ENCODE assay signal across 8 mouse cellular contexts in the genomic region with DNA sequence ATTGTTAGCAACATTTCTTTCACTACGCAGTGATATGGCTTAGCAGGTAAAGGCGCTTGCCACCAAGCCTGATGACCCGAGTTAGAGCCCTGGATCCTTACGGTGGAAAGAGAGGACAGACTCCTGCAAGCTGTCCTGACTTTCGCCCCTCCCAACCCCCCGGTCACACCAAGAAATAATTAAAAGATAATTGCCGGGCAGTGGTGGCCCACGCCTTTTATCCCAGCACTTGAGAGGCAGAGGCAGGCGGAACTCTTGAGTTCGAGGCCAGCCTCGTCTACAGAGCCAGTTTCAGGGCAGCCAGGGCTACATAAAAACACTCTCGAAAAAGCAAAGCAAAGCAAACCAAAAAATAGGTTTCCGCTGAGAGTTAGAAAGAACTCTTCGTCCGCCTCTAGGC. TPM values are rescaled to one million over a fixed set of nuclear protein-coding genes. Genes with fewer than 3 reads are reported as not detected.
A peak's percentile ranks its signal among the peaks of the same experiment; 100 is the strongest.
DNase-seq lines count a peak whose midpoint lies in the region; ATAC-seq and TF ChIP-seq lines count a peak whose summit lies in the region.

No protein-coding gene starts in this region.

- H3K27me3 ChIP-seq in heart, embryonic 16.5 days (ENCODE audit: control insufficient read depth, insufficient read depth, low read length), result no peaks in the 10 kb centered on the region
- no peaks in the 10 kb centered on the region for H3K27me3 ChIP-seq in Patski
- no peaks in the 10 kb centered on the region for H3K27me3 ChIP-seq in hindbrain, embryonic 12.5 days
- no peaks in the 10 kb centered on the region for H3K27me3 ChIP-seq in midbrain, embryonic 11.5 days (ENCODE audit: control insufficient read depth, insufficient read depth, low read length)

- in situ Hi-C loops in Patski (cut with MboI; ENCODE audit: low pct_unique_long_range_greater_than_20kb), result no loop called here

- peak; percentile 4; the same call in 1 of the 2 replicates for ATAC-seq in heart, embryonic 16.5 days (replicated peaks; ENCODE audit: extremely low read depth, insufficient read depth, low FRiP score)
- peak; percentile 3 for ATAC-seq in Patski
- ATAC-seq in hindbrain, embryonic 12.5 days (ENCODE audit: low FRiP score), result peak; percentile 55
- ATAC-seq in midbrain, embryonic 11.5 days (ENCODE audit: low FRiP score), result peak; percentile 35

- no peak for TF ChIP-seq CTCF in Patski (IDR thresholded peaks at IDR 0.05)

- no peak for DNase-seq in heart, postnatal 14 days
- no peak for DNase-seq in Patski (ENCODE audit: low read depth, low spot score)
- no peak for DNase-seq in midbrain, embryonic 11.5 days (ENCODE audit: low spot score, missing footprints)
- no peak for DNase-seq in B cell, adult 2 months
- DNase-seq in left cerebral cortex, postnatal 36 days (ENCODE audit: low spot score in 2 of 2), result no peak
- DNase-seq in layer of hippocampus, postnatal 14 days (ENCODE audit: low spot score in 2 of 2), result no peak

- peaks cover 10% of the 10 kb centered on the region for H3K4me1 ChIP-seq in heart, embryonic 16.5 days (ENCODE audit: control insufficient read depth, insufficient read depth, low read length)
- H3K4me1 ChIP-seq in hindbrain, embryonic 12.5 days, result peaks cover 17% of the 10 kb centered on the region
- H3K4me1 ChIP-seq in midbrain, embryonic 11.5 days (ENCODE audit: control insufficient read depth, insufficient read depth, low read length), result peaks cover 12% of the 10 kb centered on the region

- H3K36me3 ChIP-seq in heart, embryonic 16.5 days (ENCODE audit: control insufficient read depth, insufficient read depth), result peaks cover 18% of the 10 kb centered on the region
- H3K36me3 ChIP-seq in hindbrain, embryonic 12.5 days, result peaks cover 21% of the 10 kb centered on the region
- peaks cover 14% of the 10 kb centered on the region for H3K36me3 ChIP-seq in midbrain, embryonic 11.5 days (ENCODE audit: control insufficient read depth, insufficient read depth, low read length)

- CTCF ChIA-PET in Patski (lab: Charles Lee), result interaction anchor here (1.0 to 6.5 kb wide), 5 partner anchors 9 to 238 kb away, joined by 3 to 35 read pairs (median 8); a partner anchor contains a TSS

- WGBS in heart, embryonic 16.5 days, result 5% methylated on average over 15 of the region's 15 CpGs
- WGBS in hindbrain, embryonic 12.5 days, result 9% methylated on average over 15 of the region's 15 CpGs
- 9% methylated on average over 15 of the region's 15 CpGs for WGBS in midbrain, embryonic 11.5 days

- H3K9ac ChIP-seq in heart, embryonic 16.5 days (ENCODE audit: low read length), result peak overlapping the region; percentile 87
- peak overlapping the region; percentile 76 for H3K9ac ChIP-seq in hindbrain, embryonic 12.5 days
- H3K9ac ChIP-seq in midbrain, embryonic 11.5 days (ENCODE audit: low read length), result peak overlapping the region; percentile 83

- peak overlapping the region; percentile 72 for H3K4me2 ChIP-seq in heart, embryonic 16.5 days (ENCODE audit: low read depth, low read length)
- peak overlapping the region; percentile 75 for H3K4me2 ChIP-seq in hindbrain, embryonic 12.5 days (replicated peaks)
- H3K4me2 ChIP-seq in midbrain, embryonic 11.5 days, result peak overlapping the region; percentile 63

- peak overlapping the region; percentile 95 for H3K27ac ChIP-seq in heart, embryonic 16.5 days (ENCODE audit: low read length)
- H3K27ac ChIP-seq in hindbrain, embryonic 12.5 days, result peak overlapping the region; percentile 71
- H3K27ac ChIP-seq in midbrain, embryonic 11.5 days (ENCODE audit: low read depth, low read length), result no peak overlapping the region

- intact Hi-C loops in heart, postnatal 14 days (cut with DNase I), result no loop called here
- intact Hi-C loops in left cerebral cortex, postnatal 36 days (cut with DNase I), result no loop called here

- H3K4me3 ChIP-seq in heart, embryonic 16.5 days (ENCODE audit: low read length), result peak overlapping the region; percentile 86
- peak overlapping the region; percentile 56 for H3K4me3 ChIP-seq in hindbrain, embryonic 12.5 days
- H3K4me3 ChIP-seq in midbrain, embryonic 11.5 days (ENCODE audit: low read depth, low read length), result peak overlapping the region; percentile 61

- no peaks in the 10 kb centered on the region for H3K9me3 ChIP-seq in heart, embryonic 16.5 days (replicated peaks; ENCODE audit: control insufficient read depth, low read length)
- no peaks in the 10 kb centered on the region for H3K9me3 ChIP-seq in hindbrain, embryonic 12.5 days (replicated peaks)
- no peaks in the 10 kb centered on the region for H3K9me3 ChIP-seq in midbrain, embryonic 11.5 days (ENCODE audit: control insufficient read depth, low read length)

- POLR2A ChIA-PET in Patski (lab: Charles Lee), result interaction anchor here (0.7 to 1.5 kb wide), 3 partner anchors 15 to 18 kb away, joined by 3 to 6 read pairs (median 5); a partner anchor contains a TSS

RNA-seq across cellular contexts. Expression of a gene that starts 0.3 kb away (rescaled TPM):
- polyA plus RNA-seq in heart, embryonic 16.5 days (2015; fragmentation: Nextera tagmentation; extraction: Ambion mirVana), result 356 and 374 TPM in 2 replicates
- total RNA-seq in heart, postnatal 14 days (2021), result 100 to 1,000 TPM; 275 to 290 TPM
- 354 TPM for polyA plus RNA-seq in Patski (2021)
- 309 and 346 TPM in 2 replicates for polyA plus RNA-seq in hindbrain, embryonic 12.5 days (2016; fragmentation: Nextera tagmentation; extraction: Ambion mirVana)
- 343 and 356 TPM in 2 replicates for polyA plus RNA-seq in midbrain, embryonic 11.5 days (2014; fragmentation: Nextera tagmentation; extraction: Ambion mirVana)
- total RNA-seq in left cerebral cortex, postnatal 36 days (2021), result 100 to 1,000 TPM; 149 to 158 TPM
- 100 to 1,000 TPM; 134 to 162 TPM for total RNA-seq in layer of hippocampus, postnatal 14 days (2021)

RNA-seq across cellular contexts. Expression of a gene that starts 11.1 kb away (rescaled TPM):
- 3.8 and 4.8 TPM in 2 replicates for polyA plus RNA-seq in heart, embryonic 16.5 days (2015; fragmentation: Nextera tagmentation; extraction: Ambion mirVana)
- 1 to 10 TPM; 2.8 to 3.0 TPM for total RNA-seq in heart, postnatal 14 days (2021)
- polyA plus RNA-seq in Patski (2021), result 6.8 TPM
- polyA plus RNA-seq in hindbrain, embryonic 12.5 days (2016; fragmentation: Nextera tagmentation; extraction: Ambion mirVana), result 4.0 and 7.7 TPM in 2 replicates
- 4.5 and 4.6 TPM in 2 replicates for polyA plus RNA-seq in midbrain, embryonic 11.5 days (2014; fragmentation: Nextera tagmentation; extraction: Ambion mirVana)
- 10 to 100 TPM; 18.6 to 26.6 TPM for total RNA-seq in left cerebral cortex, postnatal 36 days (2021)
- total RNA-seq in layer of hippocampus, postnatal 14 days (2021), result 10 to 100 TPM; 10.1 to 10.9 TPM

RNA-seq across cellular contexts. Expression of a gene that starts 15.3 kb away (rescaled TPM):
- polyA plus RNA-seq in heart, embryonic 16.5 days (2015; fragmentation: Nextera tagmentation; extraction: Ambion mirVana), result 31.6 and 34.7 TPM in 2 replicates
- 10 to 100 TPM; 19.2 to 27.2 TPM for total RNA-seq in heart, postnatal 14 days (2021)
- polyA plus RNA-seq in Patski (2021), result 48.9 TPM
- 52.5 and 56.9 TPM in 2 replicates for polyA plus RNA-seq in hindbrain, embryonic 12.5 days (2016; fragmentation: Nextera tagmentation; extraction: Ambion mirVana)
- polyA plus RNA-seq in midbrain, embryonic 11.5 days (2014; fragmentation: Nextera tagmentation; extraction: Ambion mirVana), result 65.3 and 69.6 TPM in 2 replicates
- total RNA-seq in left cerebral cortex, postnatal 36 days (2021), result 10 to 100 TPM; 23.8 to 40.3 TPM
- 10 to 100 TPM; 28.8 to 30.7 TPM for total RNA-seq in layer of hippocampus, postnatal 14 days (2021)

RNA-seq across cellular contexts. Expression of a gene that starts 20.8 kb away (rescaled TPM):
- 41.5 and 48.6 TPM in 2 replicates for polyA plus RNA-seq in heart, embryonic 16.5 days (2015; fragmentation: Nextera tagmentation; extraction: Ambion mirVana)
- total RNA-seq in heart, postnatal 14 days (2021), result 10 to 100 TPM; 24.0 to 24.6 TPM
- 0.67 TPM for polyA plus RNA-seq in Patski (2021)
- polyA plus RNA-seq in hindbrain, embryonic 12.5 days (2016; fragmentation: Nextera tagmentation; extraction: Ambion mirVana), result 9.2 and 12.1 TPM in 2 replicates
- polyA plus RNA-seq in midbrain, embryonic 11.5 days (2014; fragmentation: Nextera tagmentation; extraction: Ambion mirVana), result 8.5 and 8.9 TPM in 2 replicates
- total RNA-seq in left cerebral cortex, postnatal 36 days (2021), result 1 to 10 TPM; 3.4 to 5.5 TPM
- total RNA-seq in layer of hippocampus, postnatal 14 days (2021), result 1 to 10 TPM; 6.4 to 9.6 TPM

RNA-seq across cellular contexts. Expression of a gene that starts 22.8 kb away (rescaled TPM):
- polyA plus RNA-seq in heart, embryonic 16.5 days (2015; fragmentation: Nextera tagmentation; extraction: Ambion mirVana), result 31.1 and 31.8 TPM in 2 replicates
- 100 to 1,000 TPM; 113 to 114 TPM for total RNA-seq in heart, postnatal 14 days (2021)
- polyA plus RNA-seq in Patski (2021), result 297 TPM
- 32.4 and 36.8 TPM in 2 replicates for polyA plus RNA-seq in hindbrain, embryonic 12.5 days (2016; fragmentation: Nextera tagmentation; extraction: Ambion mirVana)
- 32.5 and 34.3 TPM in 2 replicates for polyA plus RNA-seq in midbrain, embryonic 11.5 days (2014; fragmentation: Nextera tagmentation; extraction: Ambion mirVana)
- total RNA-seq in left cerebral cortex, postnatal 36 days (2021), result 10 to 100 TPM; 61.8 to 75.2 TPM
- 10 to 100 TPM; 76.1 to 83.5 TPM for total RNA-seq in layer of hippocampus, postnatal 14 days (2021)

Comparison
In these comparisons a context has a peak if more than half of its experiments do, and no peak if none do; other contexts are left out.
1. ATAC-seq: peak in every context shown above with its lines; median percentile 55 in hindbrain, embryonic 12.5 days; 35 in midbrain, embryonic 11.5 days; 4 in heart, embryonic 16.5 days; 3 in Patski.